Mouse (Mus musculus): Measurements from ENCODE around the gene Usp30. TPM values are rescaled to one million over a fixed set of nuclear protein-coding genes. Genes with fewer than 3 reads are reported as not detected.

The Usp30 gene
- 10 to 100 TPM; 15.4 to 17.7 TPM for total RNA-seq (2021)

GRCm38 (mm10) chr5:114065161-114065560, at the start of gene Usp30:
TSS of gene Usp30 (plus strand) at chr5:114065461.
- intact Hi-C loops (cut with DNase I), result no loop called here
- DNase-seq, result no peak

- intact Hi-C loops (cut with DNase I), result no loop called here
- DNase-seq, result no peak
Measured at GRCm38 (mm10) chr5:114024390-114024789, 40.9 kb upstream of the Usp30 start.

GRCm38 (mm10) chr5:114024885-114025284, 40.4 kb upstream of the Usp30 start:
- intact Hi-C loops (cut with DNase I), result loop anchor here (5.0 kb wide), 1 partner anchor 68 kb away; no protein-coding TSS in a partner anchor
- no peak for DNase-seq

GRCm38 (mm10) chr5:114027217-114027944, 37.9 kb upstream of the Usp30 start:
- intact Hi-C loops (cut with DNase I), result loop anchor here (5.0 kb wide), 1 partner anchor 70 kb away; no protein-coding TSS in a partner anchor
- no peak for DNase-seq

GRCm38 (mm10) chr5:114028111-114028510, 37.1 kb upstream of the Usp30 start:
- DNase-seq, result no peak
- intact Hi-C loops (cut with DNase I), result loop anchor here (5.0 kb wide), 1 partner anchor 71 kb away; no protein-coding TSS in a partner anchor

GRCm38 (mm10) chr5:114030652-114031051, 34.6 kb upstream of the Usp30 start:
- intact Hi-C loops (cut with DNase I), result no loop called here

GRCm38 (mm10) chr5:114032161-114032763, 33.0 kb upstream of the Usp30 start:
- no peak for DNase-seq
- intact Hi-C loops (cut with DNase I), result no loop called here

More at GRCm38 (mm10) chr5:114030652-114031051, 34.6 kb upstream of the Usp30 start:
- DNase-seq, result no peak

GRCm38 (mm10) chr5:114034393-114034792, 30.9 kb upstream of the Usp30 start:
- intact Hi-C loops (cut with DNase I), result no loop called here
- no peak for DNase-seq

- no peak for DNase-seq
- intact Hi-C loops (cut with DNase I), result no loop called here
Measured at GRCm38 (mm10) chr5:114035111-114035510, 30.1 kb upstream of the Usp30 start.

- intact Hi-C loops (cut with DNase I), result no loop called here
- no peak for DNase-seq
Measured at GRCm38 (mm10) chr5:114040508-114040907, 24.8 kb upstream of the Usp30 start.

- DNase-seq, result no peak
- intact Hi-C loops (cut with DNase I), result no loop called here
Measured at GRCm38 (mm10) chr5:114040911-114041310, 24.4 kb upstream of the Usp30 start.

GRCm38 (mm10) chr5:114041327-114041930, 23.8 kb upstream of the Usp30 start:
- intact Hi-C loops (cut with DNase I), result no loop called here
- DNase-seq, result peak; percentile 29 to 37

- no peak for DNase-seq
- intact Hi-C loops (cut with DNase I), result no loop called here
Measured at GRCm38 (mm10) chr5:114043800-114044199, 21.5 kb upstream of the Usp30 start.

- intact Hi-C loops (cut with DNase I), result loop anchor here (1.0 to 5.0 kb wide), 2 partner anchors 89 to 262 kb away; no protein-coding TSS in a partner anchor
- peak; percentile 11 to 25 for DNase-seq
Measured at GRCm38 (mm10) chr5:114045134-114045533, 20.1 kb upstream of the Usp30 start.

GRCm38 (mm10) chr5:114046151-114046550, 19.1 kb upstream of the Usp30 start:
- intact Hi-C loops (cut with DNase I), result loop anchor here (2.0 to 5.0 kb wide), 2 partner anchors 191 to 261 kb away; no protein-coding TSS in a partner anchor

GRCm38 (mm10) chr5:114046604-114047003, 18.7 kb upstream of the Usp30 start:
- no peak for DNase-seq
- intact Hi-C loops (cut with DNase I), result loop anchor here (2.0 to 5.0 kb wide), 2 partner anchors 192 to 261 kb away; no protein-coding TSS in a partner anchor

More at GRCm38 (mm10) chr5:114046151-114046550, 19.1 kb upstream of the Usp30 start:
- no peak for DNase-seq

GRCm38 (mm10) chr5:114047182-114047581, 18.1 kb upstream of the Usp30 start:
- no peak for DNase-seq
- intact Hi-C loops (cut with DNase I), result loop anchor here (2.0 to 5.0 kb wide), 2 partner anchors 192 to 260 kb away; no protein-coding TSS in a partner anchor

- no peak for DNase-seq
- intact Hi-C loops (cut with DNase I), result loop anchor here (5.0 kb wide), 1 partner anchor 258 kb away; no protein-coding TSS in a partner anchor
Measured at GRCm38 (mm10) chr5:114048731-114049308, 16.4 kb upstream of the Usp30 start.

- intact Hi-C loops (cut with DNase I), result loop anchor here (2.0 to 5.0 kb wide), 3 partner anchors 48 to 125 kb away; no protein-coding TSS in a partner anchor
- peak; percentile 83 to 86 for DNase-seq
Measured at GRCm38 (mm10) chr5:114052246-114052761, 13.0 kb upstream of the Usp30 start.

- no peak for DNase-seq
- intact Hi-C loops (cut with DNase I), result no loop called here
Measured at GRCm38 (mm10) chr5:114057129-114057731, 8.0 kb upstream of the Usp30 start.

Data from heart, postnatal 10 days (tissue).